Mouse (Mus musculus) kidney, embryonic 14.5 days (tissue): Measurements from ENCODE around the gene Cyth2. TPM values are rescaled to one million over a fixed set of nuclear protein-coding genes. Genes with fewer than 3 reads are reported as not detected.

Experiments
- ATAC-seq: fragments of 200-750 bp; cut with Nextera tagmentation; 2 replicates; pipeline ENCODE4 v1.8.0; 2017; ENCODE audit warnings: moderate number of reproducible peaks, mild to moderate bottlenecking, moderate TSS enrichment, moderate library complexity; ENCODE audit not compliant: low FRiP score, low TSS enrichment
- H3K27ac ChIP-seq: fragments of 300-500 bp; sonication (generic); 2 replicates; pipeline ENCODE4 v1.5.1; 2014; ENCODE audit warnings: low read depth, mild to moderate bottlenecking, low read length, moderate library complexity, mixed read lengths
- H3K27me3 ChIP-seq: fragments of 300-500 bp; sonication (generic); 2 replicates; pipeline ENCODE4 v1.6.1; 2014; ENCODE audit warnings: mild to moderate bottlenecking, low read length; ENCODE audit not compliant: control insufficient read depth, insufficient read depth
- H3K36me3 ChIP-seq: fragments of 300-500 bp; sonication (generic); 2 replicates; pipeline ENCODE4 v1.6.1; 2014; ENCODE audit warnings: low read length, mixed read lengths; ENCODE audit not compliant: control insufficient read depth, insufficient read depth
- H3K4me1 ChIP-seq: fragments of 300-500 bp; sonication (generic); 2 replicates; pipeline ENCODE4 v1.6.1; 2014; ENCODE audit warnings: low read length, mixed read lengths; ENCODE audit not compliant: control insufficient read depth, insufficient read depth
- H3K4me2 ChIP-seq: fragments of 300-500 bp; sonication (generic); replicated peaks from 2 replicates; pipeline ENCODE4 v1.6.1; 2014; ENCODE audit warnings: low read depth, mild to moderate bottlenecking, low read length
- H3K4me3 ChIP-seq: fragments of 300-500 bp; sonication (generic); 2 replicates; pipeline ENCODE4 v1.5.1; 2014; ENCODE audit warnings: mild to moderate bottlenecking, low read length
- H3K9ac ChIP-seq: fragments of 300-500 bp; sonication (generic); 2 replicates; pipeline ENCODE4 v1.6.1; 2014; ENCODE audit warnings: low read depth, mild to moderate bottlenecking, low read length, moderate library complexity
- H3K9me3 ChIP-seq: fragments of 300-500 bp; sonication (generic); 2 replicates; pipeline ENCODE4 v1.6.1; 2016; ENCODE audit warnings: low read length; ENCODE audit not compliant: control insufficient read depth
- WGBS: fragments of 180-500 bp; shearing (Covaris S2); extraction: QIAGEN DNeasy Blood & Tissue Kit; methylation state at CpG from one replicate; pipeline ENCODE4 v1.1.7; 2014; 5-methylcytosine and 5-hydroxymethylcytosine counted together
- polyA plus RNA-seq: library from polyadenylated mRNA; unstranded; fragments of >200 nt; fragmentation: Nextera tagmentation; extraction: Ambion mirVana; gene quantifications from 2 replicates; pipeline ENCODE4 v1.2.1, GENCODE M21; 2014

Gene Cyth2
- polyA plus RNA-seq, result 109 and 111 TPM in 2 replicates

DNA sequence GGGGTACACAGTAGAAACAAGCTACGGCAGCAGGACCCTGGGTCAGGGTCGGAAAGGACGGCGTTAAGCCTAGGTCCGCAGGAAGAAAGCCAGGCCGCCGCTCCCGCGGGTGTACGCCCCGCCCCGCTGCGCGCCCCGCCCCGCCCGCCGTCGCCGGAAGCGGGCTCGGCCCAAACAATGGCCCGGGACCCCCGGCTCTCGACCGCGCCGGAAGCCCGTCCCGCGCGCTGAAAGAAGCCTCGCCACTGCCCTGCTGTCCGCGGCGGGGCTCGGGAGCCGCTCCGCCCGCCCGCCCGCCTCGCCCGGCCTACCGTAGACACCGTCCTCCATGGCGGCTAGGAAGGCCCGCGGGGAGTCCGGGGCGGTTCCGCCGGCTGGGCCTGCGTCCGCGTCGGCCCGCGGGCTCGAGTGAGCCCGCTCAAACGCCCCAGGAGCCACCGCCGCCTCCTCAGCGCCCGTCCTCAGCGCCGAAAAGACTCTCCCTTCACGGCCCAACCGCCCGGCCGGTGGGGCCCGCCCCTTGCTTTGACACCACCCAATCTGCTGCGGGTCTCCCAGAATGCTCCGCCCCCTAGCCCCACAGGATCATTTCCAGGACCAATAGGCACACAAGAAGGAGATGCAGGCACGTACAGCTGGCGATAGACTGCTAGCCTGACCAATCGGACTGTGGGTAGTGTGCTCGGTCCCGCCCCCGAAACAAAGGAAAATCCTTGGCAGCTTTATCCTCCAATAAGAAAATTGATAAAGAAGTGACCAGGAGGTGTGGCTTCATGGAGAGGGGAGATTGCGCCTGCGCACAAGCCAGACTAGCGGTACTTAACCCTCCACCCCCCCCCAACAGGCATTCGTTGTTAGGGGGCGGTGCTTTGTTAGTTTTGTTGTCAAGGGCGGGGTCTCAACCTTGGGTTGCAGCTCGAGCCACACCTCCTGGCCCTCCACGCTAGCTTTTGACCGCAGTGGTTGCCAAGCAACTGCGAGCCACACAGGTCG is at the start of gene Cyth2:
Cyth2 (minus strand) TSS at position 795 of the 993 bp plus-strand sequence.
- no peaks in the 10 kb centered on the region for H3K9me3 ChIP-seq
- ATAC-seq, result peak; percentile 98
- WGBS, result 0% methylated on average over 53 of the region's 92 CpGs
- H3K9ac ChIP-seq, result peak within 1 kb of the TSS; percentile 99
- H3K4me2 ChIP-seq, result peak within 1 kb of the TSS; percentile 58
- peak within 1 kb of the TSS; percentile 87 for H3K4me3 ChIP-seq
- H3K27ac ChIP-seq, result peak within 1 kb of the TSS; percentile 99
- H3K4me1 ChIP-seq, result peaks cover 18% of the 10 kb centered on the region
- H3K27me3 ChIP-seq, result no peaks in the 10 kb centered on the region
- peaks cover 39% of the 10 kb centered on the region for H3K36me3 ChIP-seq

DNA sequence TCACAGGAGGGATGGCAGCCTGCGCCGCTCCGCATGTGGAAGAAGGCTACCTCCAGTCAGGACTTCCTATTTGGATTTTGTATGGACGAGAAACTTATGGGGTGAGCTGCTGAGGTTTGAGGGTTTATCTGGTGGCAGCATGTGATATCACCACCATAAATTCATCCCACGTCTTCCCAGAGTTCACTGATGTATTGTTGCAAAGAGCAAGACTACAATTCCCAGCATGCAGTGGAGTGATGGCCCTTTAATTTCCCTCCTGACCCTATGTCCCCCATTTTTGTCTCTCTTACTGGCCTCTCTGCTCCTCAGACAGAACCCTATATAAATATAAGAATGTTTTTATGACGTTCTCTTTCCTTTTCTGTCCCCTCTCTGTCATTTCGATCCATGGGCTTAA is 48.4 kb upstream of the Cyth2 start:
- WGBS, result 84% methylated on average over 7 of the region's 7 CpGs
- Histone ChIP-seq H3K9ac (no peak overlapping the region), H3K4me2 (no peak overlapping the region), H3K36me3 (no peaks in the 10 kb centered on the region), H3K4me1 (peaks cover under 1% of the 10 kb centered on the region), H3K9me3 (no peaks in the 10 kb centered on the region), H3K27ac (no peak overlapping the region), H3K4me3 (no peak overlapping the region), H3K27me3 (peaks cover 7% of the 10 kb centered on the region; the same call in 1 of the 2 replicates)
- no peak for ATAC-seq

DNA sequence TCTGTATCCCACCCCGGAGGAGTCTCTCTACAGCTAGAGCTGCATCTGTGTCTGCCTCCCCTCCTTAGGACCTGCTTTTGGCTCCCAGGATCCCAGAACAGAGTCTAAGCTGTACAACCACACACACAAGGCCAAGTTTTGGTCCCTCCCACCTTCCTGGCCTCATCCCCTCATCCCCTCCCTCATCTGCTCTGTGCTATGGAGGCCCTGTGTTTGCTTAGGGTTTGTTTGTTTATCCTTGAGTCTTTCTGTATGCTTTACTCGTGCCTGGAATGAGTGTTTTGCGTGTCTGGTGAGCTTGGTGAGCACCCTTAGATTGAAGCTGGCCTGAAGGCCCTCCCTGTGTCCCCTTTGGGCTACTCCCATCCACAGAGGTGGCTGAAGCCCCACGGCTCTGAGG is 44.6 kb upstream of the Cyth2 start:
- WGBS, result 45% methylated on average over 4 of the region's 4 CpGs
- peaks cover 14% of the 10 kb centered on the region; the same call in 1 of the 2 replicates for H3K27me3 ChIP-seq
- ATAC-seq, result no peak

DNA sequence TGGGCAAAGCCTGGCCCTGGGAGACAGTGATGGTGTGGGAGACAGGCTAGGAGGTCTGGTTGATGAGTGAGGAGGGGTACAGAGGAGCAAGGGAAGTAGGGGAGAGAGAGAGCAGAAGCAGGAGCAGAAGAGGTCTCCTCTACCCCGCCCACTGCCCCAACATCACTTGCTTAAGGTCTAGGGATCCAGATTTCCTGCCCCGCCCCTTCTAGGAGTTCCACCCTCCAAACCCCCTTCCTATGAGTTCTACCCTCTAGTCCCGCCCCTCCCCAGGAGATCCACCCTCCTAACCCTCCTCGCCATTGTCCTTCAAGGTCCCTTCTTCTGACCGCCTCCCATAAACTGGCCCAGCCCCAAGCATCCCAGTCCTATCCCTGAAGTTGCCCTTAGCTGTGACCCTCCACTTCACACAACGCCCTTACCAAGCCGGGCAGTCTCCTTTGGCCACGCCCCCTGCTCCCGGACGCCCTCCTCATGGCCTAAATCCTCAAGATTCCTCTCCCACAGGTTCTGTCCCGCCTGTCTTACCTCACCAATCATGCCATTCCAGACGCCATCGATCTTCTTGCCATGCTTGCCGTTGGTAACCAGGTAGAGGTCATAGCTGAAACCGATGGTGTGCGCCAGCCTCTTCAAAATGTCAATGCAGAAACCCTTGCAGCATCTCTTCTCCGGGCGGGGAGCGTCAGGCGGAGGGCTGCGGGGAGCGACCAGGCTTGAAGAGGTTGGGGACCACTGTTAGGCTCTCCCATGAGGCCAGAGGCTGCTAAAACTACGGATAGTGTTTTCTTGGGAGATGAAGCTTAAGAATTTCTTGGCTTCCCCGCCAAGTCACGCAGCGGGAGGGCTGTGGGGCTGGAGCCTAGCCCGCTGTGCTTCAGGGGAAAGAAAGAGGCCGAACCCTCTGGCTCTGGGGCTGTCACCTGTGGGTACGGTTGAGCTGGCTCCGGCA is 42.8 kb upstream of the Cyth2 start:
- Histone ChIP-seq H3K9me3 (no peaks in the 10 kb centered on the region), H3K9ac (peak overlapping the region; percentile 31; the same call in 1 of the 2 replicates), H3K4me3 (peak overlapping the region; percentile 33), H3K27ac (no peak overlapping the region), H3K36me3 (no peaks in the 10 kb centered on the region), H3K4me2 (peak overlapping the region; percentile 69), H3K27me3 (peaks cover 14% of the 10 kb centered on the region; the same call in 1 of the 2 replicates), H3K4me1 (peaks cover 13% of the 10 kb centered on the region)
- ATAC-seq, result peak; percentile 50
- 5% methylated on average over 30 of the region's 30 CpGs for WGBS

More for the DNA sequence above, 44.6 kb upstream of the Cyth2 start:
- peaks cover 13% of the 10 kb centered on the region for H3K4me1 ChIP-seq
- H3K9ac ChIP-seq, result no peak overlapping the region
- no peaks in the 10 kb centered on the region for H3K36me3 ChIP-seq
- no peaks in the 10 kb centered on the region for H3K9me3 ChIP-seq
- no peak overlapping the region for H3K27ac ChIP-seq
- H3K4me3 ChIP-seq, result no peak overlapping the region
- no peak overlapping the region; the same call in 1 of the 2 replicates for H3K4me2 ChIP-seq

DNA sequence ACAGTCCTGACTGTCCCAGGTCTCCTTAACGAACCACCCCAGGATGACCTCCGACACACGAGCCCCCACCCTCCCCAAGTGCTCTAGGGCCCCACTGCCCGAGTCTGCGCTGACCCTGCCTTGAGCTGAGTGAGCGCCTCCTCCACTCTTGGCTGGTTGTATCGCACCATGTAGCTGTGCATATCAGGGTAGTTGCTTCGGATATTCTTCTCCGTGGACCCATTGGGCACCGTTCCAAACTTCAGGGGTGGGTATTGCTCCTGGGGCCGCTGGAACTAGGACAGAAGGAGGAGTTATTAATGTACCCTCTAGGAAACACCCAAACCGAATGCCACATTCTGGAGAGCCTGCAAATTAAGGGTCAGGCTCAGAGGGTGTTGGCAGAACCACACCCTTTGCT is 38.7 kb upstream of the Cyth2 start:
- Histone ChIP-seq H3K4me2 (no peak overlapping the region), H3K36me3 (no peaks in the 10 kb centered on the region), H3K27me3 (peaks cover 14% of the 10 kb centered on the region; the same call in 1 of the 2 replicates), H3K4me3 (no peak overlapping the region), H3K27ac (no peak overlapping the region), H3K4me1 (peaks cover 13% of the 10 kb centered on the region), H3K9ac (no peak overlapping the region), H3K9me3 (no peaks in the 10 kb centered on the region)
- ATAC-seq, result no peak
- 73% methylated on average over 12 of the region's 12 CpGs for WGBS

DNA sequence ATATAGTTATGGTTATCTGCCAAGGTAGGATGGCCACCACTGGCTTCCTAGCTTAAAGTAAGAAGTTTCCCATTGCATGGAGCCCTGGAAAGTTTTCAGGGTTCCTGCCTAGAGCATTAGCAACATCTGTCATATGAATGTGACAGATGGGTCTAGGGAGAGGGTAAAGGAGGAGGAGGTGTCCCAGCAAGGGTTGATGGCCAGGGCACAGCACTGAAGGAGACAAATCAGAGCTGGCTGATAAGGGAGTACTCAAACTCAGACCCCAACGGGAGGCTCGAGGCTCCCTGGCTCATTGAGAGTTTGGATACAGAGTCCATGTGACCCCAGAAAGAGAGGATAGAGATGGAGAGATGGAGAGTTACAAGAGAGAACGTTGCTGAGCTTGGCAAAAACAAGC is 36.3 kb upstream of the Cyth2 start:
- no peak overlapping the region for H3K9ac ChIP-seq
- 82% methylated on average over 3 of the region's 3 CpGs for WGBS
- no peaks in the 10 kb centered on the region for H3K27me3 ChIP-seq
- no peaks in the 10 kb centered on the region for H3K9me3 ChIP-seq
- no peaks in the 10 kb centered on the region for H3K36me3 ChIP-seq
- ATAC-seq, result no peak
- no peak overlapping the region for H3K4me2 ChIP-seq
- H3K27ac ChIP-seq, result no peak overlapping the region
- no peak overlapping the region for H3K4me3 ChIP-seq
- no peaks in the 10 kb centered on the region for H3K4me1 ChIP-seq

DNA sequence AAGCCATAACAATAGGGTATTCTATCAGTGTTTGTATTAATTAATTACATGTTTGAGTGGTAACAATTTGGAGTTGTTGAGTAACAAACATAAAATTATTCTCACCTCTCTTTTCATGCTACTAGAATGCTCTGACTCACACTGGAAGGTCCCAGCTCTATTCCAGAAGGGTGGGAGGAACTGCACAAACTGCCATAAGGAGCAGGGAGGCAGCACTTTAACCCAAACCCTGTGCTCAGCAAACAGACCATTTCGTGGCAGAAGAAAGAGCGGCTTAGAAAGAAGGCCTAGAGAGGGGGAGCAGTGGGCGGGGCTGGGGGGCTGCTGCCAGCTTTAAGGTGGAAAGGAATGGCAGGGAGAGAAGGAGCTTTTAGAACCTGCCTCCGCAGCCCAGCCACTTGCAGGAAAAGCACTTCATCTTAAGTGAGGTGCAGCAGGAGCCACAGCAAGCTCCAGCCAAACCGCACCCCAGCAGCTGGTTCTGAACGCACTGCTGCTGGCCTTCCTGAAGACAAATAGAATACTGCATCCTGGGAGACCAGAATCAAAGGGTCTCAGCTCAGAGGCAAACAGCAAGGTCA is 34.2 kb upstream of the Cyth2 start:
- Histone ChIP-seq H3K36me3 (no peaks in the 10 kb centered on the region), H3K9ac (0 out of 2 replicates have a peak overlapping the region, but pooled peaks have one; percentile 7), H3K4me3 (no peak overlapping the region), H3K4me1 (no peaks in the 10 kb centered on the region), H3K4me2 (no peak overlapping the region), H3K27ac (no peak overlapping the region), H3K9me3 (no peaks in the 10 kb centered on the region), H3K27me3 (no peaks in the 10 kb centered on the region)
- 17% methylated on average over 6 of the region's 6 CpGs for WGBS
- ATAC-seq, result no peak

DNA sequence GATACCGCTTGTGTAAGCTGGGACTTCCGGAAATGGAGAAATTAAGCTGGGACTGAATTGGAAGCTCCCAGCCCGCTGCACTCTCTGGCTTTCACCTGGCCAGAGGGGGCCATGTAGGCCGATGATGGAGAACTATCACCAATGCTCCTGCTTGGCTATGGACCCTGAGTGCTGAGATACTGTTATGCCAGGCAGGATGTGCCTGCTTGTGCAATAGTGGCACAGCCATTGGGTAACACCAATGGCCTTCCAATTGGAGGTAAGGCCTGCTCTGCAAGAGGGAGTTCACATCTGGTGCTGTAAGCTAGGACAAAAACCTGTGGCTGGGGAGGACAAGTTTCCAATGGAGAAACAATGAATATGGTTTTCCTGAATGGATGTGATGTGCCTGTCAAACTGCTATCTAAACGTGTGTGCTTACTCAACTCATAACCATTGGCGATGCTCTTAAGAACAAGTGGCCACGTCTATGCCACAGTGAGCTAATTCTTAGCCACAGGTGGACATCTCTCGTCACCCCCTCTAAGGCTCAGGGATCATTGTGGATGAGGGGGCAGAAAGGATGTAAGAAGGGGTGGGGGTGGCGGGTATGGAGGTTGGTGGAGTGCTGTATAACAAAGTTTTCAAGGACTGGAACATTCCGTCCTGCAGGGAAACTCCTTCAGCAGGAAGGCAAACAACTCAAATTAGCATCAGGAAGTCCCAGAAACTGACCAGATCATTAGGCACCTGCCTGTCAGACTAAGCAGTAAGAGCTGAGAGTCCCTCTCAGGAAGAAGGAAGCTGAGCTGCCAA is 28.8 kb upstream of the Cyth2 start:
- no peaks in the 10 kb centered on the region for H3K4me1 ChIP-seq
- H3K4me3 ChIP-seq, result no peak overlapping the region
- no peak overlapping the region for H3K4me2 ChIP-seq
- H3K9me3 ChIP-seq, result no peaks in the 10 kb centered on the region
- no peaks in the 10 kb centered on the region for H3K36me3 ChIP-seq
- H3K27me3 ChIP-seq, result no peaks in the 10 kb centered on the region
- H3K27ac ChIP-seq, result no peak overlapping the region
- H3K9ac ChIP-seq, result no peak overlapping the region
- WGBS, result 88% methylated on average over 10 of the region's 10 CpGs
- no peak for ATAC-seq
